In the genomic region with DNA sequence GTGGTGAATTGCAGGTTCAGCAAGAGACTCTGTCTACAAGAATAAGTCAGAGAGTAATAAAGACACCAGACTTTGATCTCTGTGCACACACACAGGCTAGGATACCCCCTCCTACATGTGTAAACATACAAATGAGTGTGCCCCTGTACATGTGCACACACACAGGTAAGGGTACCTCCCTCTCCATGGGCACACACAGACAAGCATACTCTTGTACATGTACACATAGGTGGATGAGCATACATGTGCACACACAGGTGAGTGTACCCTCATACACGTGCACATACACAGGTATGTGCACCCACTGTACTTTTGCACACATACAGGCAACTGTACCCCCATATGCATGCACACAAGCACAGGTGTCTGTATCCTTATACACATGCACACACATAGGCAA, we compare ENCODE assay signal across 20 mouse cellular contexts.
"Had no signal": no experiment of that assay in that cellular context is flagged by ENCODE, and none has a peak within 500 bp of the region (broad histone marks: within the 10 kb centered on the region; RNA-seq: fewer than 3 reads in every experiment).

No protein-coding gene starts in this region.

- ATAC-seq: hindbrain, postnatal 0 days; inflammation-experienced regulatory T-cells, adult 6 months; midbrain, embryonic 13.5 days; midbrain, embryonic 16.5 days had no signal

- H3K4me2 ChIP-seq: hindbrain, embryonic 14.5 days; limb, embryonic 12.5 days; limb, embryonic 15.5 days; lung, embryonic 15.5 days; midbrain, embryonic 13.5 days; neural tube, embryonic 13.5 days had no signal

- DNase-seq: kidney, adult 18-20 months; kidney, adult 9 months; kidney, postnatal 14 days; kidney, postnatal 4 days; lung, adult 18-20 months; lung, postnatal 10 days; lung, postnatal 4 days; thymus, adult 2 months; thymus, postnatal 14 days had no signal

- H3K4me1 ChIP-seq: limb, embryonic 12.5 days; limb, embryonic 15.5 days; lung, embryonic 15.5 days; midbrain, embryonic 13.5 days; neural tube, embryonic 13.5 days had no signal

- H3K9ac ChIP-seq: hindbrain, embryonic 14.5 days; limb, embryonic 12.5 days; limb, embryonic 15.5 days; lung, embryonic 15.5 days; midbrain, embryonic 13.5 days; neural tube, embryonic 13.5 days had no signal

- H3K4me3 ChIP-seq: limb, embryonic 12.5 days; limb, embryonic 15.5 days; lung, embryonic 15.5 days; midbrain, embryonic 10.5 days; midbrain, embryonic 13.5 days; myocyte; neural tube, embryonic 13.5 days had no signal

- H3K9me3 ChIP-seq: limb, embryonic 12.5 days; limb, embryonic 15.5 days; lung, embryonic 15.5 days; midbrain, embryonic 10.5 days; midbrain, embryonic 13.5 days; neural tube, embryonic 13.5 days had no signal

- H3K27ac ChIP-seq: hindbrain, embryonic 14.5 days; hindbrain, postnatal 0 days; limb, embryonic 12.5 days; limb, embryonic 15.5 days; lung, embryonic 15.5 days; midbrain, embryonic 10.5 days; midbrain, embryonic 13.5 days; neural tube, embryonic 13.5 days had no signal

- H3K27me3 ChIP-seq: limb, embryonic 12.5 days; limb, embryonic 15.5 days; lung, embryonic 15.5 days; midbrain, embryonic 13.5 days; neural tube, embryonic 13.5 days had no signal

- H3K36me3 ChIP-seq: limb, embryonic 12.5 days; limb, embryonic 15.5 days; lung, embryonic 15.5 days; midbrain, embryonic 10.5 days; midbrain, embryonic 13.5 days; neural tube, embryonic 13.5 days had no signal
